Mouse (Mus musculus) hindbrain, embryonic 16.5 days (tissue): Measurements from ENCODE around the gene Znrf3. TPM values are rescaled to one million over a fixed set of nuclear protein-coding genes. Genes with fewer than 3 reads are reported as not detected.

Source experiments
- ATAC-seq: fragments of 200-750 bp; cut with Nextera tagmentation; 2 replicates; pipeline ENCODE4 v1.8.0; 2017; ENCODE audit warnings: moderate TSS enrichment, moderate library complexity
- H3K27ac ChIP-seq: fragments of 300-500 bp; sonication (generic); 2 replicates; pipeline ENCODE4 v1.5.1; 2014; ENCODE audit warnings: low read depth, mild to moderate bottlenecking, control low read depth, low read length, moderate library complexity
- H3K27me3 ChIP-seq: fragments of 300-500 bp; sonication (generic); replicated peaks from 2 replicates; pipeline ENCODE4 v1.6.1; 2014; ENCODE audit warnings: low read length; ENCODE audit not compliant: control insufficient read depth, insufficient read depth
- H3K36me3 ChIP-seq: fragments of 300-500 bp; sonication (generic); 2 replicates; pipeline ENCODE4 v1.6.1; 2014; ENCODE audit warnings: mild to moderate bottlenecking, low read length, moderate library complexity, mixed read lengths; ENCODE audit not compliant: control insufficient read depth, insufficient read depth
- H3K4me1 ChIP-seq: fragments of 300-500 bp; sonication (generic); 2 replicates; pipeline ENCODE4 v1.6.1; 2014; ENCODE audit warnings: low read depth, low read length; ENCODE audit not compliant: control insufficient read depth, insufficient read depth
- H3K4me2 ChIP-seq: fragments of 300-500 bp; sonication (generic); 2 replicates; pipeline ENCODE4 v1.6.1; 2014; ENCODE audit warnings: mild to moderate bottlenecking, low read length, control low read depth, moderate library complexity
- H3K4me3 ChIP-seq: fragments of 300-500 bp; sonication (generic); 2 replicates; pipeline ENCODE4 v1.5.1; 2014; ENCODE audit warnings: mild to moderate bottlenecking, low read length, control low read depth, moderate library complexity
- H3K9ac ChIP-seq: fragments of 300-500 bp; sonication (generic); 2 replicates; pipeline ENCODE4 v1.6.1; 2014; ENCODE audit warnings: low read depth, mild to moderate bottlenecking, control low read depth, low read length, moderate library complexity
- H3K9me3 ChIP-seq: fragments of 300-500 bp; sonication (generic); 2 replicates; pipeline ENCODE4 v1.6.1; 2014; ENCODE audit warnings: mild to moderate bottlenecking, low read length, moderate library complexity; ENCODE audit not compliant: control insufficient read depth
- WGBS: fragments of 180-500 bp; shearing (Covaris S2); extraction: QIAGEN DNeasy Blood & Tissue Kit; methylation state at CpG from one replicate; pipeline ENCODE4 v1.1.7; 2014; 5-methylcytosine and 5-hydroxymethylcytosine counted together
- polyA plus RNA-seq: library from polyadenylated mRNA; unstranded; fragments of >200 nt; fragmentation: Nextera tagmentation; extraction: Ambion mirVana; gene quantifications from 2 replicates; pipeline ENCODE4 v1.2.1, GENCODE M21; 2015

The Znrf3 gene
- polyA plus RNA-seq, 1 experiment from 2014 or later: 8.1 TPM

- H3K9me3 ChIP-seq: no peaks in the 10 kb centered on the region
- no peak overlapping the region for H3K9ac ChIP-seq
- no peak overlapping the region for H3K4me3 ChIP-seq
- H3K36me3 ChIP-seq: no peaks in the 10 kb centered on the region
- no peak overlapping the region; the same call in 1 of the 2 replicates for H3K27ac ChIP-seq
- WGBS: 32% methylated on average over 13 of the region's 13 CpGs
- H3K4me1 ChIP-seq: peaks cover 9% of the 10 kb centered on the region
- H3K27me3 ChIP-seq: no peaks in the 10 kb centered on the region
- peak; percentile 78 for ATAC-seq
- H3K4me2 ChIP-seq: peak overlapping the region; percentile 1; the same call in 1 of the 2 replicates
Observed at GRCm38 (mm10) chr11:5297148-5298006, 147.3 kb downstream of the Znrf3 start.

- Histone ChIP-seq H3K36me3 (no peaks in the 10 kb centered on the region), H3K4me3 (no peak overlapping the region), H3K4me1 (peaks cover 9% of the 10 kb centered on the region), H3K9ac (no peak overlapping the region), H3K4me2 (no peak overlapping the region), H3K27ac (no peak overlapping the region), H3K9me3 (no peaks in the 10 kb centered on the region), H3K27me3 (no peaks in the 10 kb centered on the region)
- no peak for ATAC-seq
- 67% methylated on average over 2 of the region's 2 CpGs for WGBS
Observed at GRCm38 (mm10) chr11:5296576-5297115, 148.0 kb downstream of the Znrf3 start.

- H3K4me2 ChIP-seq: no peak overlapping the region
- no peak for ATAC-seq
- 83% methylated on average over 3 of the region's 3 CpGs for WGBS
Observed at GRCm38 (mm10) chr11:5294805-5295204, 149.8 kb downstream of the Znrf3 start.

GRCm38 (mm10) chr11:5290691-5291090 lies 154.0 kb downstream of the Znrf3 start:
- Histone ChIP-seq H3K4me2 (no peak overlapping the region), H3K36me3 (no peaks in the 10 kb centered on the region), H3K27ac (no peak overlapping the region), H3K4me1 (peaks cover 3% of the 10 kb centered on the region; the same call in 1 of the 2 replicates), H3K9ac (no peak overlapping the region), H3K27me3 (no peaks in the 10 kb centered on the region), H3K4me3 (no peak overlapping the region), H3K9me3 (no peaks in the 10 kb centered on the region)
- ATAC-seq: no peak
- 17% methylated on average over 5 of the region's 5 CpGs for WGBS

More at GRCm38 (mm10) chr11:5294805-5295204, 149.8 kb downstream of the Znrf3 start:
- no peak overlapping the region for H3K9ac ChIP-seq
- no peaks in the 10 kb centered on the region for H3K36me3 ChIP-seq
- H3K4me3 ChIP-seq: no peak overlapping the region
- H3K9me3 ChIP-seq: no peaks in the 10 kb centered on the region
- H3K27ac ChIP-seq: no peak overlapping the region
- H3K4me1 ChIP-seq: peaks cover 12% of the 10 kb centered on the region
- no peaks in the 10 kb centered on the region for H3K27me3 ChIP-seq

GRCm38 (mm10) chr11:5289826-5290580 lies 154.6 kb downstream of the Znrf3 start:
- no peaks in the 10 kb centered on the region for H3K9me3 ChIP-seq
- 59% methylated on average over 4 of the region's 4 CpGs for WGBS
- no peak overlapping the region for H3K9ac ChIP-seq
- H3K27ac ChIP-seq: no peak overlapping the region; the same call in 1 of the 2 replicates
- H3K27me3 ChIP-seq: no peaks in the 10 kb centered on the region
- H3K4me3 ChIP-seq: no peak overlapping the region
- 0 out of 2 replicates have a peak, but pooled peaks cover 2% of the 10 kb centered on the region for H3K36me3 ChIP-seq
- ATAC-seq: 0 out of 2 replicates have a peak, but pooled peaks have one; percentile 30
- H3K4me1 ChIP-seq: peaks cover 3% of the 10 kb centered on the region; the same call in 1 of the 2 replicates
- H3K4me2 ChIP-seq: no peak overlapping the region

- 100% methylated on average over 2 of the region's 2 CpGs for WGBS
- ATAC-seq: no peak
- H3K9ac ChIP-seq: no peak overlapping the region
- no peak overlapping the region for H3K4me3 ChIP-seq
- H3K4me2 ChIP-seq: no peak overlapping the region
- no peaks in the 10 kb centered on the region for H3K9me3 ChIP-seq
- H3K4me1 ChIP-seq: no peaks in the 10 kb centered on the region
- H3K27ac ChIP-seq: no peak overlapping the region
- peaks cover 9% of the 10 kb centered on the region; the same call in 1 of the 2 replicates for H3K36me3 ChIP-seq
- H3K27me3 ChIP-seq: no peaks in the 10 kb centered on the region
Observed at GRCm38 (mm10) chr11:5283987-5284386, 160.7 kb downstream of the Znrf3 start.

- Histone ChIP-seq H3K4me3 (no peak overlapping the region), H3K27me3 (no peaks in the 10 kb centered on the region), H3K4me2 (no peak overlapping the region), H3K27ac (no peak overlapping the region), H3K9me3 (no peaks in the 10 kb centered on the region), H3K36me3 (peaks cover 9% of the 10 kb centered on the region; the same call in 1 of the 2 replicates), H3K4me1 (no peaks in the 10 kb centered on the region), H3K9ac (no peak overlapping the region)
- whole genome bisulfite sequencing: 75% methylated on average over 7 of the region's 7 CpGs
- peak; percentile 42; the same call in 1 of the 2 replicates for ATAC-seq
Observed at GRCm38 (mm10) chr11:5280932-5281331, 163.7 kb downstream of the Znrf3 start.

- ATAC-seq: no peak
- Histone ChIP-seq H3K36me3 (peaks cover 4% of the 10 kb centered on the region; the same call in 1 of the 2 replicates), H3K27me3 (no peaks in the 10 kb centered on the region), H3K4me2 (no peak overlapping the region), H3K4me1 (no peaks in the 10 kb centered on the region), H3K9ac (no peak overlapping the region), H3K9me3 (no peaks in the 10 kb centered on the region), H3K4me3 (no peak overlapping the region), H3K27ac (no peak overlapping the region)
- WGBS: 72% methylated on average over 2 of the region's 2 CpGs
Observed at GRCm38 (mm10) chr11:5278463-5278862, 166.2 kb downstream of the Znrf3 start.
